ENCODE assay signal across 14 mouse cellular contexts in the genomic region with DNA sequence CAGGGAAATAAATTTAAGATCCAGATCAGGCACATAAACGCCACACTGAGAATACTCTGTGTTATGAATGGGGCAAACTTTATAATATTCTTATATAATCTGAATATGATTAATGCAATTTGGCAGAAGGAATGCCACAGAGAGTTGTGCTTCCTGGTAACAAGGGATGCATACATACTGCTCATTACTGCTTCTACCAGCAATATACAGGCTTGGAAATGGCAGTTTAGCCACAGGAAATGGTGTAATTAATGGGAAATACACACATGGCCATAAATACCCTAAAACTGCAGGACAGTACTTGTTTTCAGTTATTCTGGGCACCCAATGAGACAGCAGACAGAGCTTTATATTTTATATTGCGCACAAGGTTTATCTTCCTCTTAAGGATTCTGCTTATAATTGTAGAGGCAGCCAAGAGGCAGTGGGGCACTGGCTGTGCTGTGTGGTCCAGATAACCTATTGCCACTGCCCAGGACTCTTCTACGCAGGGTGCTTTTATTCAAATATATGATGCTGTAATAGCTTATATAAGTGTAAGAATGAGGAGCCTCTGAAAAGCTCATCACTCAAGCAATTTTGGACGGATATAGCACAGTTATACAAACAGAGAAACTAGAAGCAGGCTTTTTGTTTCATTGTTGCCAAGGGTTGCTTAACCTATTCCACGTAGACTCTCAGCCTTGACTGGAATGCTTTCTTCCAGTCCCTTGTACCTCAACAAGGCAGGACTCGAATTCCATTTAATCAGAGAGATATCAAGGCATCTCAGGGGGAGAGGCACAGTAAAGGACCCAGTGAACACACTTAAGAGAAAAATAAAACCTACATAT. TPM values are rescaled to one million over a fixed set of nuclear protein-coding genes. Genes with fewer than 3 reads are reported as not detected.
DNase-seq lines count a peak whose midpoint lies in the region; ATAC-seq and TF ChIP-seq lines count a peak whose summit lies in the region.
"Had no signal": no experiment of that assay in that cellular context is flagged by ENCODE, and none has a peak within 500 bp of the region (broad histone marks: within the 10 kb centered on the region; RNA-seq: fewer than 3 reads in every experiment).

No protein-coding gene starts in this region.

- H3K36me3 ChIP-seq in MEL (ENCODE audit: control insufficient read depth in 1 of 2, insufficient read depth in 2 of 2, low read length in 2 of 2) = peaks cover 0 to 20% of the 10 kb centered on the region in 2 experiments; a peak in 2 of 4 replicates

- peak; percentile 15 to 62; a peak in 1 of 4 replicates for TF ChIP-seq EP300 in MEL (IDR thresholded peaks at IDR 0.05; ENCODE audit: low read depth in 1 of 2, low read length in 2 of 2)

- no peaks in the 10 kb centered on the region for H3K9me3 ChIP-seq in MEL (replicated peaks; ENCODE audit: insufficient read depth, low read length)

- TF ChIP-seq RAD21 in MEL (IDR thresholded peaks at IDR 0.05; ENCODE audit: low read depth, low read length) = no peak

- H3K27ac ChIP-seq in left cerebral cortex, adult 2 months = peak overlapping the region; percentile 51
- peak overlapping the region; percentile 60; the same call in 1 of the 2 replicates for H3K27ac ChIP-seq in MEL (ENCODE audit: control insufficient read depth, low read depth, low read length)
- H3K27ac ChIP-seq: heart, adult 2 months had no signal

- no peak for DNase-seq in left cerebral cortex, adult 2 months (ENCODE audit: extremely low spot score in 1 of 2, low spot score in 2 of 2)
- DNase-seq in left cerebral cortex, adult 8-10 months (ENCODE audit: low spot score in 2 of 2) = no peak
- DNase-seq in MEL (ENCODE audit: low read depth, low spot score) (no peak), MN1 (ENCODE audit: low spot score) (no peak)
- DNase-seq in right cerebral cortex, postnatal 25 days = no peak
- DNase-seq in thymus, postnatal 4 days = no peak
- DNase-seq: cerebellum, adult 11-12 months; heart, adult 2 months; heart, postnatal 10 days; layer of hippocampus, adult 9-11 months; lung, postnatal 10 days; thymus, postnatal 14 days had no signal

- intact Hi-C loops in left cerebral cortex, adult 2 months (cut with DNase I) = no loop called here

- TF ChIP-seq POLR2A in MEL (IDR thresholded peaks at IDR 0.05; ENCODE audit: control insufficient read depth in 1 of 2, insufficient read depth in 1 of 2, low read depth in 1 of 2, low read length in 2 of 2, poor library complexity in 1 of 2) = no peak

- no peaks in the 10 kb centered on the region for H3K27me3 ChIP-seq in MEL (ENCODE audit: control insufficient read depth in 1 of 2, insufficient read depth in 2 of 2, low read length in 2 of 2)

- H3K4me1 ChIP-seq in MEL (ENCODE audit: control insufficient read depth in 1 of 2, insufficient read depth in 2 of 2, low read length in 2 of 2) = peaks cover 14 to 17% of the 10 kb centered on the region in 2 experiments

- ATAC-seq in granulocyte monocyte progenitor cell, adult 5-6 weeks (replicated peaks; ENCODE audit: poor library complexity, severe bottlenecking) = peak; percentile 83
- peak; percentile 45 for ATAC-seq in megakaryocyte, adult 5-6 weeks (ENCODE audit: poor library complexity, severe bottlenecking)

- H3K79me2 ChIP-seq in MEL (ENCODE audit: control insufficient read depth, insufficient read depth, low read length, poor library complexity) = no peaks in the 10 kb centered on the region

- H3K4me3 ChIP-seq in left cerebral cortex, adult 2 months = no peak overlapping the region
- H3K4me3 ChIP-seq in MEL (ENCODE audit: control insufficient read depth in 1 of 2, insufficient read depth in 1 of 2, low read depth in 2 of 2, low read length in 2 of 2) = peak overlapping the region in 1 of 2 experiments; percentile 12; a peak in 1 of 4 replicates
- H3K4me3 ChIP-seq: heart, adult 2 months had no signal

- no peak for TF ChIP-seq CTCF in left cerebral cortex, adult 2 months (IDR thresholded peaks at IDR 0.05)
- TF ChIP-seq CTCF in MEL (IDR thresholded peaks at IDR 0.05 in 2 of 3, conservative IDR thresholded peaks at IDR 0.05 in 1 of 3; ENCODE audit: control insufficient read depth in 1 of 3, insufficient read depth in 1 of 3, low read depth in 2 of 3, low read length in 3 of 3, poor library complexity in 1 of 3, severe bottlenecking in 1 of 3) = no peak

- H3K9ac ChIP-seq in MEL (ENCODE audit: control insufficient read depth, low read depth, low read length, poor library complexity, severe bottlenecking) = no peak overlapping the region

TF ChIP-seq in MEL, 35 proteins besides CTCF, POLR2A, EP300 and RAD21:
- TF ChIP-seq SMC3 (IDR thresholded peaks at IDR 0.05; ENCODE audit: low read depth, low read length) (no peak), TCF12 (IDR thresholded peaks at IDR 0.05; ENCODE audit: low read depth, low read length) (0 out of 2 replicates have a peak, but pooled peaks have one; percentile 21)

RNA-seq across cellular contexts. Expression of a gene that starts 13.4 kb away (rescaled TPM):
- 10 to 100 TPM; 61.3 to 67.1 TPM for total RNA-seq in left cerebral cortex, adult 2 months (2021)
- total RNA-seq in left cerebral cortex, adult 8-10 months (2022) = 10 to 100 TPM; 65.2 to 71.3 (median 70.6) TPM
- total RNA-seq in MEL (2012; rRNA removed) = 1.6 and 2.1 TPM in 2 replicates
- 1 to 10 TPM in 1 of 2 experiments, not detected in 1; 4.1 TPM for polyA plus RNA-seq in MEL (2012; ENCODE audit: insufficient read depth in 1 of 2, insufficient read length in 2 of 2, low read depth in 1 of 2, low replicate concordance in 2 of 2, missing spikeins in 1 of 2)
- 24.9 and 31.7 TPM in 2 replicates for total RNA-seq in granulocyte monocyte progenitor cell, adult 5-6 weeks (2014; fragmentation: Nextera tagmentation)
- total RNA-seq in granulocyte monocyte progenitor cell, adult 5-6 weeks (2017) = 15.8 and 21.1 TPM in 2 replicates
- total RNA-seq in megakaryocyte, adult 5-6 weeks (2015) = 17.8 and 23.2 TPM in 2 replicates
- 13.0 and 14.1 TPM in 2 replicates for total RNA-seq in megakaryocyte, adult 5-6 weeks (2017)

RNA-seq across cellular contexts. Expression of a gene that starts 14.5 kb away (rescaled TPM):
- 1 to 10 TPM; 6.7 to 7.6 TPM for total RNA-seq in left cerebral cortex, adult 2 months (2021)
- 1 to 10 TPM; 6.4 to 7.5 (median 6.9) TPM for total RNA-seq in left cerebral cortex, adult 8-10 months (2022)
- total RNA-seq in MEL (2012; rRNA removed) = 7.2 and 9.6 TPM in 2 replicates
- polyA plus RNA-seq in MEL (2012; ENCODE audit: insufficient read depth in 1 of 2, insufficient read length in 2 of 2, low read depth in 1 of 2, low replicate concordance in 2 of 2, missing spikeins in 1 of 2) = 1 to 10 TPM in 1 of 2 experiments, not detected in 1; 9.6 TPM
- total RNA-seq in granulocyte monocyte progenitor cell, adult 5-6 weeks (2014; fragmentation: Nextera tagmentation) = 3.0 and 7.8 TPM in 2 replicates
- total RNA-seq in granulocyte monocyte progenitor cell, adult 5-6 weeks (2017) = 5.6 and 7.4 TPM in 2 replicates
- 6.6 and 7.3 TPM in 2 replicates for total RNA-seq in megakaryocyte, adult 5-6 weeks (2015)
- 6.1 and 6.7 TPM in 2 replicates for total RNA-seq in megakaryocyte, adult 5-6 weeks (2017)
